Mouse (Mus musculus): ENCODE results near the gene Resf1. TPM values are rescaled to one million over a fixed set of nuclear protein-coding genes. Genes with fewer than 3 reads are reported as not detected.
"Not testable (repeated sequence)": the region's sequence is repeated elsewhere in the genome, so short reads cannot be mapped to it uniquely, and the experiment has no call there.

The Resf1 gene
- polyA plus RNA-seq, 1 experiment from 2014 or later, result 27.3 TPM

- no peaks in the 10 kb centered on the region for H3K9me3 ChIP-seq (replicated peaks)
- no peak overlapping the region for H3K27ac ChIP-seq (replicated peaks)
- no peak overlapping the region for H3K9ac ChIP-seq
- H3K4me1 ChIP-seq (replicated peaks), result no peaks in the 10 kb centered on the region
- H3K4me2 ChIP-seq, result no peak overlapping the region
- ATAC-seq (ENCODE audit: insufficient read depth), result no peak
- H3K4me3 ChIP-seq (replicated peaks), result no peak overlapping the region
- H3K27me3 ChIP-seq, result no peaks in the 10 kb centered on the region
- H3K36me3 ChIP-seq (replicated peaks), result 0 out of 2 replicates have a peak, but pooled peaks cover 3% of the 10 kb centered on the region
These were observed 35.2 kb downstream of the Resf1 start for GRCm38 (mm10) chr6:149344372-149344771.

- not testable (repeated sequence) for H3K9ac ChIP-seq; H3K4me3 ChIP-seq (replicated peaks)
- WGBS (ENCODE audit: insufficient replicate concordance), result 69% methylated on average over 6 of the region's 6 CpGs
These were observed 39.0 kb downstream of the Resf1 start for GRCm38 (mm10) chr6:149348211-149348610.

GRCm38 (mm10) chr6:149354826-149355495 lies 45.7 kb downstream of the Resf1 start:
- ATAC-seq (ENCODE audit: insufficient read depth), result no peak
- 71% methylated on average over 4 of the region's 4 CpGs for WGBS (ENCODE audit: insufficient replicate concordance)
- no peaks in the 10 kb centered on the region for H3K27me3 ChIP-seq
- H3K27ac ChIP-seq (replicated peaks), result no peak overlapping the region
- H3K4me2 ChIP-seq, result no peak overlapping the region
- H3K9ac ChIP-seq, result no peak overlapping the region
- H3K36me3 ChIP-seq (replicated peaks), result no peaks in the 10 kb centered on the region
- no peak overlapping the region for H3K4me3 ChIP-seq (replicated peaks)
- no peaks in the 10 kb centered on the region; the same call in 1 of the 2 replicates for H3K9me3 ChIP-seq (replicated peaks)
- no peaks in the 10 kb centered on the region for H3K4me1 ChIP-seq (replicated peaks)

More at GRCm38 (mm10) chr6:149348211-149348610, 39.0 kb downstream of the Resf1 start:
- H3K36me3 ChIP-seq (replicated peaks); H3K27ac ChIP-seq (replicated peaks); H3K27me3 ChIP-seq; H3K4me1 ChIP-seq (replicated peaks); ATAC-seq (ENCODE audit: insufficient read depth); H3K9me3 ChIP-seq (replicated peaks); H3K4me2 ChIP-seq: not testable (repeated sequence)

- H3K9ac ChIP-seq; H3K9me3 ChIP-seq (replicated peaks); H3K27me3 ChIP-seq; H3K36me3 ChIP-seq (replicated peaks); H3K4me3 ChIP-seq (replicated peaks); H3K4me2 ChIP-seq; H3K4me1 ChIP-seq (replicated peaks); H3K27ac ChIP-seq (replicated peaks): not testable (repeated sequence)
- ATAC-seq (ENCODE audit: insufficient read depth), result peak; percentile 78
- 25% methylated on average over 4 of the region's 4 CpGs for WGBS (ENCODE audit: insufficient replicate concordance)
These were observed 46.6 kb downstream of the Resf1 start for GRCm38 (mm10) chr6:149355799-149356198.

- H3K27ac ChIP-seq (replicated peaks), result no peak overlapping the region
- no peaks in the 10 kb centered on the region for H3K4me1 ChIP-seq (replicated peaks)
- H3K9me3 ChIP-seq (replicated peaks), result no peaks in the 10 kb centered on the region
- H3K9ac ChIP-seq, result no peak overlapping the region
- H3K27me3 ChIP-seq, result no peaks in the 10 kb centered on the region
- no peaks in the 10 kb centered on the region for H3K36me3 ChIP-seq (replicated peaks)
- ATAC-seq (ENCODE audit: insufficient read depth), result no peak
- H3K4me3 ChIP-seq (replicated peaks), result no peak overlapping the region
- no peak overlapping the region for H3K4me2 ChIP-seq
These were observed 47.9 kb downstream of the Resf1 start for GRCm38 (mm10) chr6:149357155-149357554.

- H3K4me2 ChIP-seq; H3K36me3 ChIP-seq (replicated peaks); H3K9me3 ChIP-seq (replicated peaks); H3K4me1 ChIP-seq (replicated peaks); H3K27ac ChIP-seq (replicated peaks); H3K9ac ChIP-seq; ATAC-seq (ENCODE audit: insufficient read depth); H3K4me3 ChIP-seq (replicated peaks); H3K27me3 ChIP-seq: not testable (repeated sequence)
- WGBS (ENCODE audit: insufficient replicate concordance), result 82% methylated on average over 20 of the region's 20 CpGs
These were observed 53.3 kb downstream of the Resf1 start for GRCm38 (mm10) chr6:149362533-149362932.

- H3K4me2 ChIP-seq; H3K4me1 ChIP-seq (replicated peaks); ATAC-seq (ENCODE audit: insufficient read depth); H3K9ac ChIP-seq; H3K9me3 ChIP-seq (replicated peaks); H3K27ac ChIP-seq (replicated peaks); H3K4me3 ChIP-seq (replicated peaks); H3K27me3 ChIP-seq; H3K36me3 ChIP-seq (replicated peaks): not testable (repeated sequence)
- WGBS (ENCODE audit: insufficient replicate concordance), result 55% methylated on average over 2 of the region's 2 CpGs
These were observed 56.8 kb downstream of the Resf1 start for GRCm38 (mm10) chr6:149365975-149366374.

- Histone ChIP-seq H3K4me2 (no peak overlapping the region), H3K4me1 (replicated peaks) (no peaks in the 10 kb centered on the region), H3K36me3 (replicated peaks) (no peaks in the 10 kb centered on the region), H3K9ac (no peak overlapping the region), H3K4me3 (replicated peaks) (no peak overlapping the region), H3K27ac (replicated peaks) (no peak overlapping the region), H3K9me3 (replicated peaks) (no peaks in the 10 kb centered on the region), H3K27me3 (no peaks in the 10 kb centered on the region)
- ATAC-seq (ENCODE audit: insufficient read depth), result no peak
- 61% methylated on average over 2 of the region's 2 CpGs for WGBS (ENCODE audit: insufficient replicate concordance)
These were observed 57.2 kb downstream of the Resf1 start for GRCm38 (mm10) chr6:149366403-149366802.

- peaks cover 7% of the 10 kb centered on the region for H3K4me1 ChIP-seq (replicated peaks)
- H3K36me3 ChIP-seq (replicated peaks), result no peaks in the 10 kb centered on the region
- H3K27me3 ChIP-seq, result no peaks in the 10 kb centered on the region
- no peak overlapping the region for H3K27ac ChIP-seq (replicated peaks)
- no peak overlapping the region for H3K4me2 ChIP-seq
- WGBS (ENCODE audit: insufficient replicate concordance), result 29% methylated on average over 2 of the region's 2 CpGs
- ATAC-seq (ENCODE audit: insufficient read depth), result peak; percentile 75
- no peak overlapping the region for H3K4me3 ChIP-seq (replicated peaks)
- no peak overlapping the region for H3K9ac ChIP-seq
- no peaks in the 10 kb centered on the region for H3K9me3 ChIP-seq (replicated peaks)
These were observed 65.8 kb downstream of the Resf1 start for GRCm38 (mm10) chr6:149374986-149375457.

- ATAC-seq (ENCODE audit: insufficient read depth), result no peak
- Histone ChIP-seq H3K4me2 (no peak overlapping the region), H3K27ac (replicated peaks) (no peak overlapping the region), H3K36me3 (replicated peaks) (no peaks in the 10 kb centered on the region), H3K4me3 (replicated peaks) (no peak overlapping the region), H3K9me3 (replicated peaks) (no peaks in the 10 kb centered on the region), H3K27me3 (no peaks in the 10 kb centered on the region), H3K4me1 (replicated peaks) (no peaks in the 10 kb centered on the region), H3K9ac (no peak overlapping the region)
- 51% methylated on average over 2 of the region's 2 CpGs for WGBS (ENCODE audit: insufficient replicate concordance)
These were observed 74.3 kb downstream of the Resf1 start for GRCm38 (mm10) chr6:149383531-149383930.
